In the genomic region with DNA sequence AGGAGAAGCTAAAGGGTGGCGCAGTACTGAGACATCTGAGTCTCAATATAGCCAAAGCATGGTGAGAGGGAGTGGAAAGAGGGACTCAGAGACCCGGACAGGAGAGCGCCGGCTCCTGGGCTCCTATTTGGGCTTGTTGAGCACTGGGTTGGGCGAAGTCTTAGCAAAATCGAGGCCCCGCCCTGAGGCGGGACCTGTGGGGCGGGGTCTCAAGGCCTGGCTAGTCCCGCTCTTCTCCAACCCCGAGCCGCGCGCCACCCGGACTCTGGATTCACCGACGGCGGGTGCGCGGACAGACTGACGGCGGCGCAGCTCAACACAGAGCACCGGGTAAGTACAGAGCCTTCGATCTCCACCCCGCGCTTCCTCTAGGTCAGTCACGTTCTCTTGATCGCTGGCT, we compare ENCODE assay signal across 8 mouse cellular contexts. TPM values are rescaled to one million over a fixed set of nuclear protein-coding genes. Genes with fewer than 3 reads are reported as not detected.
DNase-seq lines count a peak whose midpoint lies in the region; ATAC-seq lines count a peak whose summit lies in the region.

No protein-coding gene starts in this region.

- no peaks in the 10 kb centered on the region for H3K9me3 ChIP-seq in embryonic facial prominence, embryonic 13.5 days
- H3K9me3 ChIP-seq in heart, embryonic 12.5 days (replicated peaks) = no peaks in the 10 kb centered on the region
- no peaks in the 10 kb centered on the region for H3K9me3 ChIP-seq in kidney, embryonic 16.5 days (ENCODE audit: low read length)
- H3K9me3 ChIP-seq in stomach, embryonic 15.5 days = no peaks in the 10 kb centered on the region

- peak; percentile 81 for ATAC-seq in embryonic facial prominence, embryonic 13.5 days (ENCODE audit: insufficient number of reproducible peaks, insufficient read depth, low FRiP score, low TSS enrichment, low read depth)
- ATAC-seq in heart, embryonic 12.5 days (ENCODE audit: insufficient number of reproducible peaks, low FRiP score) = peak; percentile 47
- peak; percentile 73 for ATAC-seq in kidney, embryonic 16.5 days (ENCODE audit: low FRiP score, low TSS enrichment)
- peak; percentile 58; the same call in 1 of the 2 replicates for ATAC-seq in stomach, embryonic 15.5 days (ENCODE audit: insufficient read depth, low FRiP score, low read depth)

- H3K27me3 ChIP-seq in embryonic facial prominence, embryonic 13.5 days = no peaks in the 10 kb centered on the region
- H3K27me3 ChIP-seq in heart, embryonic 12.5 days (replicated peaks) = peaks cover 19% of the 10 kb centered on the region
- peaks cover 9% of the 10 kb centered on the region for H3K27me3 ChIP-seq in kidney, embryonic 16.5 days (ENCODE audit: insufficient read depth, low read length)
- H3K27me3 ChIP-seq in stomach, embryonic 15.5 days (replicated peaks) = 0 out of 2 replicates have a peak, but pooled peaks cover 4% of the 10 kb centered on the region

- peak; percentile 23 to 54 for DNase-seq in urinary bladder, adult 18-20 months (ENCODE audit: low spot score in 2 of 2)
- DNase-seq in urinary bladder, postnatal 10 days (ENCODE audit: low spot score) = no peak
- DNase-seq in lung, postnatal 25 days (ENCODE audit: low spot score) = peak; percentile 42
- DNase-seq in frontal cortex, postnatal 14 days (ENCODE audit: low spot score in 2 of 2) = no peak

- WGBS in embryonic facial prominence, embryonic 13.5 days = 1% methylated on average over 29 of the region's 29 CpGs
- under 1% methylated on average over 29 of the region's 29 CpGs for WGBS in heart, embryonic 12.5 days
- WGBS in kidney, embryonic 16.5 days = 1% methylated on average over 29 of the region's 29 CpGs
- 2% methylated on average over 29 of the region's 29 CpGs for WGBS in stomach, embryonic 15.5 days

- H3K4me1 ChIP-seq in embryonic facial prominence, embryonic 13.5 days = peaks cover 84% of the 10 kb centered on the region
- H3K4me1 ChIP-seq in heart, embryonic 12.5 days (replicated peaks) = peaks cover 82% of the 10 kb centered on the region
- H3K4me1 ChIP-seq in kidney, embryonic 16.5 days (ENCODE audit: insufficient read depth, low read length) = peaks cover 17% of the 10 kb centered on the region
- H3K4me1 ChIP-seq in stomach, embryonic 15.5 days = peaks cover 6% of the 10 kb centered on the region

- H3K27ac ChIP-seq in embryonic facial prominence, embryonic 13.5 days = peak overlapping the region; percentile 84
- H3K27ac ChIP-seq in heart, embryonic 12.5 days (ENCODE audit: poor library complexity, severe bottlenecking) = peak overlapping the region; percentile 69
- no peak overlapping the region for H3K27ac ChIP-seq in kidney, embryonic 16.5 days (ENCODE audit: low read length)
- H3K27ac ChIP-seq in stomach, embryonic 15.5 days = no peak overlapping the region

- H3K4me2 ChIP-seq in embryonic facial prominence, embryonic 13.5 days = peak overlapping the region; percentile 87
- H3K4me2 ChIP-seq in heart, embryonic 12.5 days = peak overlapping the region; percentile 82
- peak overlapping the region; percentile 64 for H3K4me2 ChIP-seq in kidney, embryonic 16.5 days (replicated peaks; ENCODE audit: low read depth, low read length)
- peak overlapping the region; percentile 63 for H3K4me2 ChIP-seq in stomach, embryonic 15.5 days

- H3K9ac ChIP-seq in embryonic facial prominence, embryonic 13.5 days = peak overlapping the region; percentile 81
- peak overlapping the region; percentile 78 for H3K9ac ChIP-seq in heart, embryonic 12.5 days
- H3K9ac ChIP-seq in kidney, embryonic 16.5 days (replicated peaks; ENCODE audit: low read length) = peak overlapping the region; percentile 58
- peak overlapping the region; percentile 29; the same call in 1 of the 2 replicates for H3K9ac ChIP-seq in stomach, embryonic 15.5 days

- H3K36me3 ChIP-seq in embryonic facial prominence, embryonic 13.5 days = peaks cover 10% of the 10 kb centered on the region
- H3K36me3 ChIP-seq in heart, embryonic 12.5 days = no peaks in the 10 kb centered on the region
- H3K36me3 ChIP-seq in kidney, embryonic 16.5 days (ENCODE audit: insufficient read depth, low read length) = no peaks in the 10 kb centered on the region
- no peaks in the 10 kb centered on the region for H3K36me3 ChIP-seq in stomach, embryonic 15.5 days

- H3K4me3 ChIP-seq in embryonic facial prominence, embryonic 13.5 days = peak overlapping the region; percentile 65
- peak overlapping the region; percentile 58 for H3K4me3 ChIP-seq in heart, embryonic 12.5 days
- peak overlapping the region; percentile 46 for H3K4me3 ChIP-seq in kidney, embryonic 16.5 days (ENCODE audit: low read length)
- H3K4me3 ChIP-seq in stomach, embryonic 15.5 days (replicated peaks) = peak overlapping the region; percentile 37

RNA-seq across cellular contexts. Expression of a gene that starts 0.3 kb away (rescaled TPM):
- 298 and 344 TPM in 2 replicates for polyA plus RNA-seq in embryonic facial prominence, embryonic 13.5 days (2015; fragmentation: Nextera tagmentation; extraction: Ambion mirVana)
- 210 and 213 TPM in 2 replicates for polyA plus RNA-seq in heart, embryonic 12.5 days (2016; fragmentation: Nextera tagmentation; extraction: Ambion mirVana)
- 39.8 and 43.8 TPM in 2 replicates for polyA plus RNA-seq in kidney, embryonic 16.5 days (2015; fragmentation: Nextera tagmentation; extraction: Ambion mirVana)
- polyA plus RNA-seq in stomach, embryonic 15.5 days (2015; fragmentation: Nextera tagmentation; extraction: Ambion mirVana) = 51.7 and 58.1 TPM in 2 replicates

RNA-seq across cellular contexts. Expression of a gene that starts 56.1 kb away (rescaled TPM):
- 12.8 and 15.6 TPM in 2 replicates for polyA plus RNA-seq in embryonic facial prominence, embryonic 13.5 days (2015; fragmentation: Nextera tagmentation; extraction: Ambion mirVana)
- polyA plus RNA-seq in heart, embryonic 12.5 days (2016; fragmentation: Nextera tagmentation; extraction: Ambion mirVana) = 8.8 and 9.0 TPM in 2 replicates
- 15.5 and 15.7 TPM in 2 replicates for polyA plus RNA-seq in kidney, embryonic 16.5 days (2015; fragmentation: Nextera tagmentation; extraction: Ambion mirVana)
- 9.9 and 12.0 TPM in 2 replicates for polyA plus RNA-seq in stomach, embryonic 15.5 days (2015; fragmentation: Nextera tagmentation; extraction: Ambion mirVana)

Comparison
In these comparisons a context has a peak if more than half of its experiments do, and no peak if none do; other contexts are left out.
1. DNase-seq: peak in urinary bladder, adult 18-20 months (2 of 2) and lung, postnatal 25 days (single experiment); none in urinary bladder, postnatal 10 days (single experiment) and frontal cortex, postnatal 14 days (0 of 2).
2. H3K27ac ChIP-seq: peak in embryonic facial prominence, embryonic 13.5 days (single experiment) and heart, embryonic 12.5 days (single experiment); none in kidney, embryonic 16.5 days (single experiment) and stomach, embryonic 15.5 days (single experiment).
3. H3K9ac ChIP-seq: peak in every context shown above with its lines; median percentile 81 in embryonic facial prominence, embryonic 13.5 days; 78 in heart, embryonic 12.5 days; 58 in kidney, embryonic 16.5 days; 29 in stomach, embryonic 15.5 days.
4. Peak in every context shown above with its lines, with median percentiles within 50 percentile points of each other: ATAC-seq, H3K4me2 ChIP-seq and H3K4me3 ChIP-seq.